Mouse (Mus musculus): ENCODE results near the gene Zbtb8a. TPM values are rescaled to one million over a fixed set of nuclear protein-coding genes. Genes with fewer than 3 reads are reported as not detected.

Zbtb8a gene
- polyA plus RNA-seq, 1 experiment from 2014 or later = 12.0 TPM

Other genes with a start within 250 kb of the Zbtb8a start
- gene Fndc5, start 241.1 kb downstream of the Zbtb8a start, polyA plus RNA-seq (2016; fragmentation: Nextera tagmentation; extraction: Ambion mirVana) = 11.3 and 11.6 TPM in 2 replicates
- gene S100pbp, start 188.4 kb downstream of the Zbtb8a start, polyA plus RNA-seq (2016; fragmentation: Nextera tagmentation; extraction: Ambion mirVana) = 31.2 and 32.7 TPM in 2 replicates
- 78.7 and 80.2 TPM in 2 replicates for gene Yars, start 188.4 kb downstream of the Zbtb8a start, polyA plus RNA-seq (2016; fragmentation: Nextera tagmentation; extraction: Ambion mirVana)
- 4.6 and 5.1 TPM in 2 replicates for gene C77080, start 116.7 kb downstream of the Zbtb8a start, polyA plus RNA-seq (2016; fragmentation: Nextera tagmentation; extraction: Ambion mirVana)
- gene Sync, start 90.5 kb downstream of the Zbtb8a start, polyA plus RNA-seq (2016; fragmentation: Nextera tagmentation; extraction: Ambion mirVana) = 1.2 and 1.9 TPM in 2 replicates
- 577 and 606 TPM in 2 replicates for gene Rbbp4, start 42.7 kb downstream of the Zbtb8a start, polyA plus RNA-seq (2016; fragmentation: Nextera tagmentation; extraction: Ambion mirVana)
- gene Zbtb8os, start 42.4 kb downstream of the Zbtb8a start, polyA plus RNA-seq (2016; fragmentation: Nextera tagmentation; extraction: Ambion mirVana) = 45.0 and 48.8 TPM in 2 replicates
- gene Zbtb8b, start 62.7 kb upstream of the Zbtb8a start, polyA plus RNA-seq (2016; fragmentation: Nextera tagmentation; extraction: Ambion mirVana) = 1.2 and 1.4 TPM in 2 replicates
- gene Bsdc1, start 83.5 kb upstream of the Zbtb8a start, polyA plus RNA-seq (2016; fragmentation: Nextera tagmentation; extraction: Ambion mirVana) = 24.6 and 24.9 TPM in 2 replicates
- gene Tssk3, start 112.9 kb upstream of the Zbtb8a start, polyA plus RNA-seq (2016; fragmentation: Nextera tagmentation; extraction: Ambion mirVana) = not detected in 2 replicates
- gene Fam229a, start 113.1 kb upstream of the Zbtb8a start, polyA plus RNA-seq (2016; fragmentation: Nextera tagmentation; extraction: Ambion mirVana) = not detected in 2 replicates
- gene Marcksl1, start 135.5 kb upstream of the Zbtb8a start, polyA plus RNA-seq (2016; fragmentation: Nextera tagmentation; extraction: Ambion mirVana) = 1,451 and 1,538 TPM in 2 replicates
- gene Hdac1, start 164.6 kb upstream of the Zbtb8a start, polyA plus RNA-seq (2016; fragmentation: Nextera tagmentation; extraction: Ambion mirVana) = 278 and 292 TPM in 2 replicates
- 12.4 and 17.0 TPM in 2 replicates for gene Lck, start 195.5 kb upstream of the Zbtb8a start, polyA plus RNA-seq (2016; fragmentation: Nextera tagmentation; extraction: Ambion mirVana)
- gene Fam167b, start 200.4 kb upstream of the Zbtb8a start, polyA plus RNA-seq (2016; fragmentation: Nextera tagmentation; extraction: Ambion mirVana) = 3.4 and 4.1 TPM in 2 replicates
- 259 and 264 TPM in 2 replicates for gene Eif3i, start 222.5 kb upstream of the Zbtb8a start, polyA plus RNA-seq (2016; fragmentation: Nextera tagmentation; extraction: Ambion mirVana)
- 187 and 190 TPM in 2 replicates for gene Tmem234, start 222.6 kb upstream of the Zbtb8a start, polyA plus RNA-seq (2016; fragmentation: Nextera tagmentation; extraction: Ambion mirVana)
- gene Dcdc2b, start 236.1 kb upstream of the Zbtb8a start, polyA plus RNA-seq (2016; fragmentation: Nextera tagmentation; extraction: Ambion mirVana) = 2.3 and 2.7 TPM in 2 replicates
- 31.8 and 32.5 TPM in 2 replicates for gene Iqcc, start 241.0 kb upstream of the Zbtb8a start, polyA plus RNA-seq (2016; fragmentation: Nextera tagmentation; extraction: Ambion mirVana)
- 52.0 and 53.6 TPM in 2 replicates for gene Ccdc28b, start 245.8 kb upstream of the Zbtb8a start, polyA plus RNA-seq (2016; fragmentation: Nextera tagmentation; extraction: Ambion mirVana)